8 mouse cellular contexts compared by ENCODE assay signal in genomic region chr4:35065075-35065838, GRCm38 (mm10).
DNase-seq lines count a peak whose midpoint lies in the region; ATAC-seq and TF ChIP-seq lines count a peak whose summit lies in the region.

No protein-coding gene starts in this region.

- no peak for ATAC-seq in megakaryocyte, adult 5-6 weeks (ENCODE audit: poor library complexity, severe bottlenecking)
- no peak for ATAC-seq in stomach, postnatal 0 days (ENCODE audit: low FRiP score, low TSS enrichment)

- peak; percentile 43; the same call in 1 of the 2 replicates for TF ChIP-seq CTCF in stomach, postnatal 0 days (IDR thresholded peaks at IDR 0.05; ENCODE audit: low read depth)

- no peaks in the 10 kb centered on the region for H3K36me3 ChIP-seq in megakaryocyte, embryonic 14.5 days (replicated peaks; ENCODE audit: low read length)
- no peaks in the 10 kb centered on the region for H3K36me3 ChIP-seq in stomach, postnatal 0 days (ENCODE audit: control insufficient read depth, insufficient read depth, low read length)

- no peaks in the 10 kb centered on the region for H3K9me3 ChIP-seq in megakaryocyte, embryonic 14.5 days
- no peaks in the 10 kb centered on the region for H3K9me3 ChIP-seq in stomach, postnatal 0 days (ENCODE audit: control insufficient read depth, low read length)

- H3K9ac ChIP-seq in stomach, postnatal 0 days (ENCODE audit: low read length): no peak overlapping the region

- no peaks in the 10 kb centered on the region for H3K27me3 ChIP-seq in megakaryocyte, embryonic 14.5 days (replicated peaks)
- no peaks in the 10 kb centered on the region for H3K27me3 ChIP-seq in stomach, postnatal 0 days (ENCODE audit: control insufficient read depth, insufficient read depth, low read length)

- no peak overlapping the region; the same call in 1 of the 2 replicates for H3K27ac ChIP-seq in stomach, postnatal 0 days (replicated peaks)

- H3K4me3 ChIP-seq in megakaryocyte, embryonic 14.5 days (replicated peaks): peak overlapping the region; percentile 21
- H3K4me3 ChIP-seq in stomach, postnatal 0 days (ENCODE audit: low read depth, low read length): no peak overlapping the region

- no peaks in the 10 kb centered on the region for H3K4me1 ChIP-seq in megakaryocyte, embryonic 14.5 days
- no peaks in the 10 kb centered on the region for H3K4me1 ChIP-seq in stomach, postnatal 0 days (replicated peaks; ENCODE audit: control insufficient read depth, insufficient read depth)

- 41% methylated on average over 15 of the region's 15 CpGs for WGBS in stomach, postnatal 0 days

- no peak overlapping the region for H3K4me2 ChIP-seq in stomach, postnatal 0 days (replicated peaks; ENCODE audit: low read depth)

- intact Hi-C loops in gastrocnemius, postnatal 36 days (cut with DNase I): no loop called here

- DNase-seq in cerebellum, adult 9-11 months: peak; percentile 11
- no peak for DNase-seq in cerebellum, postnatal 36 days
- DNase-seq in kidney, postnatal 4 days: peak; percentile 62 to 70
- no peak for DNase-seq in stomach, postnatal 0 days (ENCODE audit: low spot score)
- no peak for DNase-seq in gastrocnemius, postnatal 36 days
- DNase-seq in adrenal gland, postnatal 10 days: no peak

- no peak for TF ChIP-seq EP300 in stomach, postnatal 0 days (optimal IDR thresholded peaks at IDR 0.05)

Comparison
In these comparisons a context has a peak if more than half of its experiments do, and no peak if none do; other contexts are left out.
1. DNase-seq: peak in cerebellum, adult 9-11 months (single experiment) and kidney, postnatal 4 days (2 of 2); none in cerebellum, postnatal 36 days (0 of 2), stomach, postnatal 0 days (single experiment), gastrocnemius, postnatal 36 days (0 of 2) and adrenal gland, postnatal 10 days (single experiment).